Mouse (Mus musculus) stomach, embryonic 15.5 days (tissue): ENCODE measurements around the gene Thrap3. TPM values are rescaled to one million over a fixed set of nuclear protein-coding genes. Genes with fewer than 3 reads are reported as not detected.

Experiments used
- polyA plus RNA-seq: library from polyadenylated mRNA; unstranded; fragments of >200 nt; fragmentation: Nextera tagmentation; extraction: Ambion mirVana; gene quantifications from 2 replicates; pipeline ENCODE4 v1.2.1, GENCODE M21; 2015

The Thrap3 gene
- polyA plus RNA-seq, 1 experiment from 2014 or later: 182 TPM

Other genes starting within 250 kb of the Thrap3 start
- 1.8 and 1.9 TPM in 2 replicates for gene Csf3r, start 178.2 kb downstream of the Thrap3 start, polyA plus RNA-seq
- gene Mrps15, start 155.8 kb downstream of the Thrap3 start, polyA plus RNA-seq: 141 and 151 TPM in 2 replicates
- gene Oscp1, start 144.2 kb downstream of the Thrap3 start, polyA plus RNA-seq: 13.5 and 13.9 TPM in 2 replicates
- gene Lsm10, start 106.1 kb downstream of the Thrap3 start, polyA plus RNA-seq: 46.7 and 48.0 TPM in 2 replicates
- 28.6 and 29.1 TPM in 2 replicates for gene Stk40, start 98.8 kb downstream of the Thrap3 start, polyA plus RNA-seq
- 59.0 and 60.0 TPM in 2 replicates for gene Eva1b, start 55.0 kb downstream of the Thrap3 start, polyA plus RNA-seq
- 7.4 and 10.3 TPM in 2 replicates for gene Sh3d21, start 39.3 kb downstream of the Thrap3 start, polyA plus RNA-seq
- gene Map7d1, start 53.6 kb upstream of the Thrap3 start, polyA plus RNA-seq: 34.1 and 36.9 TPM in 2 replicates
- 91.7 and 97.1 TPM in 2 replicates for gene Trappc3, start 59.6 kb upstream of the Thrap3 start, polyA plus RNA-seq
- gene Col8a2, start 84.0 kb upstream of the Thrap3 start, polyA plus RNA-seq: 13.4 and 14.2 TPM in 2 replicates
- 61.2 and 61.9 TPM in 2 replicates for gene Adprhl2, start 118.9 kb upstream of the Thrap3 start, polyA plus RNA-seq
- 7.8 and 8.6 TPM in 2 replicates for gene Tekt2, start 122.9 kb upstream of the Thrap3 start, polyA plus RNA-seq
- gene Ago3, start 226.8 kb upstream of the Thrap3 start, polyA plus RNA-seq: 13.9 and 15.2 TPM in 2 replicates